Mouse (Mus musculus) central nervous system, embryonic 11.5 days (tissue): ENCODE measurements around the gene Pimreg. TPM values are rescaled to one million over a fixed set of nuclear protein-coding genes. Genes with fewer than 3 reads are reported as not detected.

Experiments used
- polyA plus RNA-seq: library from polyadenylated mRNA; depleted of rRNA; stranded (reverse); fragments of >200 nt; gene quantifications from 2 replicates; pipeline ENCODE4 v1.2.3, GENCODE M21; 2012; rRNA removed

The Pimreg gene
- polyA plus RNA-seq, result 86.4 and 89.4 TPM in 2 replicates

DNA sequence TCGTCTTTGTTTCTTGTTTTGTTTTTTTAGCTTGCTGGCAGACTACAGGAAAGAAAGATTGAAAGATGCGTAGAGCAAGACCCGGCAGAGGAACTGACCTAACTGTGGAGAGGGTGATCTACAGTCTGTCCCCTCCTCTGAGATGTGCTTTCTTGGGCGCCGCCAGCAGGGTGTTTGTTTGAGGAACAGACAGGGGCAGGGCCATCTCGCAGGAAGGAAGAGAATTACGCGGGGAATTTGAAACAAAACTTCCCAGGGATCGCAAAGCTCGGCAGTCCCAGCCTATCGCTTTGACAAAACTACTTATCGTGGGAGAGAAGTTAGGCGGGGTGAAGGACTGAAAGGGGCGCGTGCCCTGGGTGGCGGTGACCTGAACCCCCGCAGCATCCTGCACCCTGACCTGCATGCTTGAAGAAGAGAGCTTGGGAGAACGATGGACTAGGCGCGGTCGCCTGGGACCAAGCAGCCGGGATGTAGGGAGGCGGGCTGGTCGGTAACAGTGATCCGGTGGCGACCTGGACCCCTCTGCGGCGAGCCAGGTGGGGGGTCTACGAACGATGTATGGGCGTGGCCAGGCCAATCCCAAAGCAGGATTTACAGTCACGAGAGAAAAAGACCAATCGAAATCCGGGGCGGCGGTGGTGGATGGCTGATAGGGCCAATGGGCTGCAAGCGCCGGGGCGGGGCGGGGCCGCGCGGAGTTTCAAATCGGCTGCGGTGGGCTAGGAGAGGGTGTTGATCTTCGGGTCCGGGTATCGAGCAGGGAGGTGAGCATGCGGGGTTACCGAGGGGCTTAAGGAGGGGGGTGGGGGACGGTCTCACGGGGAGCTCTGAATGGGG lies at the start of gene Pimreg:
TSS of gene Pimreg (plus strand) at position 265 of the 840 bp plus-strand sequence.

DNA sequence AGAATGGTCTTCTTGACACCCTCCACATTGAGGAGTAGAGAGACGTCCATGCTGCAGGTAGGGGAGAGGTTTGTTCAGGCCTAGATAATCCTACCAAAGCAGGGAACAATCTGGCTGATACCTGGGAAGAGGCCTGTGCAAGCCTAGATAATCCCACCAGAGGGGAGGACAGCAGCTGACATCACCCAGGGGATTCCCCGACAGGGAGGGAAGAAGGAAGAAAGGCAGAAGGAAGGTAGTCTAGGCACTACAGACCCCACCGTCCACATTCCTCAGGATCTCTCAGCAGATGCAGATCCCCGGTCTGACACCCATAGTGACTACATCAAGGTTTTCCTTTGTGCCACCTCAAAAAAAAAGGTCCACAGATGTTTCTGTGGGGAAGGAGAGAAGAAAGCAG lies 4.4 kb upstream of the Pimreg start, which contains the start of gene Aipl1:
TSS of gene Aipl1 (minus strand) at position 101 of the 400 bp plus-strand sequence.

Other genes starting within 250 kb of the Pimreg start
- gene Aipl1, start 4.5 kb upstream of the Pimreg start, polyA plus RNA-seq, result 0.51 and 0.71 TPM in 2 replicates
- 1.2 and 2.1 TPM in 2 replicates for gene Pitpnm3, start 93.7 kb downstream of the Pimreg start, polyA plus RNA-seq
- gene Gm43951, start 164.8 kb downstream of the Pimreg start, polyA plus RNA-seq, result 3.6 and 7.3 TPM in 2 replicates
- 24.9 and 27.5 TPM in 2 replicates for gene 4933427D14Rik, start 165.4 kb downstream of the Pimreg start, polyA plus RNA-seq
- gene Txndc17, start 165.5 kb downstream of the Pimreg start, polyA plus RNA-seq, result 114 and 155 TPM in 2 replicates
- gene Med31, start 173.6 kb downstream of the Pimreg start, polyA plus RNA-seq, result 27.0 and 39.1 TPM in 2 replicates
- gene Slc13a5, start 225.2 kb downstream of the Pimreg start, polyA plus RNA-seq, result 0.37 and 0.44 TPM in 2 replicates